Mouse (Mus musculus): ENCODE data around the gene Sult2b1.

DNA sequence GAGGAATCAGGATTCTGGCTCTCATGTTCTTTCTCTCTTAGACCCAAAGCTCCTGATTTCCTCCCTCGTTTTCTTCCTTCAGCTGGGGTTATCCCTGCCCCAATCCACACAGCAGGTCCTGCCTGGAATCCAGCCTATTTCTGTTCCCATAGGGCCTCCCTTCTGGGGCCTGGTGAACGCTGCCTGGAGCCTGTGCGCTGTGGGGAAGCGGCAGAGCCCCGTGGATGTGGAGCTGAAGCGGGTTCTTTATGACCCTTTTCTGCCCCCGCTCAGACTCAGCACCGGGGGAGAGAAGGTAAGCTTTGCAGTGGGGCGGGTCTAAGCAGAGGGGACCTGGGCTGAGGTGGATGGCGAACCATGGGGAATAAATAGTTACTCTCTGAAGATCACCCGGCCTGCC lies 83.4 kb downstream of the Sult2b1 start:
- TF ChIP-seq POLR2A (IDR thresholded peaks at IDR 0.05; ENCODE audit: borderline replicate concordance, extremely low read depth, insufficient read depth, insufficient read length, poor library complexity, severe bottlenecking), result no peak
- no peak for TF ChIP-seq CTCF (IDR thresholded peaks at IDR 0.05; ENCODE audit: borderline replicate concordance, extremely low read depth, insufficient read depth, insufficient read length)
